Mouse (Mus musculus) limb, embryonic 12.5 days (tissue): ENCODE measurements around the gene Art4. TPM values are rescaled to one million over a fixed set of nuclear protein-coding genes. Genes with fewer than 3 reads are reported as not detected.
"Not testable (repeated sequence)": the region's sequence is repeated elsewhere in the genome, so short reads cannot be mapped to it uniquely, and the experiment has no call there.

Source experiments
- ATAC-seq: fragments of 200-750 bp; cut with Nextera tagmentation; 2 replicates; pipeline ENCODE4 v1.8.0; 2017; ENCODE audit warnings: low read depth, moderate TSS enrichment; ENCODE audit not compliant: insufficient number of reproducible peaks, insufficient read depth, low FRiP score, low TSS enrichment
- H3K27ac ChIP-seq: fragments of 300-500 bp; sonication (generic); 2 replicates; pipeline ENCODE4 v1.5.1; 2016; ENCODE audit warnings: mild to moderate bottlenecking, moderate library complexity
- H3K27me3 ChIP-seq: fragments of 300-500 bp; sonication (generic); 2 replicates; pipeline ENCODE4 v1.6.1; 2016; ENCODE audit warnings: mild to moderate bottlenecking, moderate library complexity
- H3K36me3 ChIP-seq: fragments of 300-500 bp; sonication (generic); 2 replicates; pipeline ENCODE4 v1.6.1; 2016; ENCODE audit warnings: mild to moderate bottlenecking, moderate library complexity
- H3K4me1 ChIP-seq: fragments of 300-500 bp; sonication (generic); replicated peaks from 2 replicates; pipeline ENCODE4 v1.6.1; 2016
- H3K4me2 ChIP-seq: fragments of 300-500 bp; sonication (generic); 2 replicates; pipeline ENCODE4 v1.6.1; 2016; ENCODE audit warnings: mild to moderate bottlenecking, moderate library complexity
- H3K4me3 ChIP-seq: fragments of 300-500 bp; sonication (generic); replicated peaks from 2 replicates; pipeline ENCODE4 v1.5.1; 2016; ENCODE audit warnings: mild to moderate bottlenecking
- H3K9ac ChIP-seq: fragments of 300-500 bp; sonication (generic); replicated peaks from 2 replicates; pipeline ENCODE4 v1.6.1; 2016; ENCODE audit warnings: mild to moderate bottlenecking, moderate library complexity
- H3K9me3 ChIP-seq: fragments of 300-500 bp; sonication (generic); 2 replicates; pipeline ENCODE4 v1.6.1; 2016; ENCODE audit warnings: mild to moderate bottlenecking, moderate library complexity
- WGBS: fragments of 180-500 bp; shearing (Covaris S2); methylation state at CpG from one replicate; pipeline ENCODE4 v1.1.7; 2016; 5-methylcytosine and 5-hydroxymethylcytosine counted together
- polyA plus RNA-seq: library from polyadenylated mRNA; unstranded; fragments of >200 nt; fragmentation: Nextera tagmentation; extraction: Ambion mirVana; gene quantifications from 2 replicates; pipeline ENCODE4 v1.2.1, GENCODE M21; 2016

Gene Art4
- polyA plus RNA-seq, 1 experiment from 2014 or later = 1.8 TPM

DNA sequence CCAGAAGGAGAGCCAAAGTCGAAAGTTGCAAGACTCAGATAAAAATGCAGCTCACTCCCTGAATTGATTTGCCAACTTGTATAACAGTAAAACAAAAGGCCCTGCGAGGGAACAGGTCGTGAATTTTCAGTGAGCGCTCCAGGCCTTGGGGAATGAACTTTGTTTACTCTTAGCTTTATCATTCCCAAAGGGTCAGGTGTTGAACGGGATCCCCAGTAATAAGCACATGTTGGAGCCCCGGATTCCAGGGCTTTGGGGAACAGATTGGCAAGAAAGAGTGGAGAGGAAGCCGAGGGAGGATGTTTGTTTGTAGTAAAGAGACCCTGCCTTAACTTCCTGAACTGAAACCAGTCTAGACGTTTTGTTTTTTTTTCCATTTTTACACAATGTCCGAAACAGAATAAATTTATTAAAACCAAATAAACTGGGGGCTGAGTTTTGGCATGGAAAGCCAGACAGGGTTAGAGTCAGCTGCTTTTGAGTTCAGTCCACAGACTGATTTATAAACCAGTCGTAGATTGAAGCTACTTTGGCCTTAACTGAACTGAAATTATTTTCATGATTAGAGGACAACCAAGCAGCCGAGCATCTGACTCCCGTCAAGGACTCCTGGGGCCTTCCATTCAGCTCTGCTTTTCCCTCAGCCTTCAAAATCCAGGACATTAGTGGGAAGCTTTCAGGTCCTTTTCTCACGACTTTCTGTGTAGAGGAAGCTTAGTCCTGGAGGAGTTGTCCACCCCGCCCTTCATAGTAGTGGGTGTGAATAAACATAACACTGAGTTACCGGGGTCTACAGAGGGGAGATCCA is 37.2 kb upstream of the Art4 start:
- Histone ChIP-seq H3K4me2 (no peak overlapping the region), H3K4me3 (no peak overlapping the region), H3K9ac (no peak overlapping the region), H3K36me3 (no peaks in the 10 kb centered on the region), H3K9me3 (no peaks in the 10 kb centered on the region), H3K4me1 (peaks cover 16% of the 10 kb centered on the region; the same call in 1 of the 2 replicates), H3K27me3 (no peaks in the 10 kb centered on the region), H3K27ac (peak overlapping the region; percentile 51; the same call in 1 of the 2 replicates)
- no peak for ATAC-seq
- WGBS = 58% methylated on average over 15 of the region's 15 CpGs

DNA sequence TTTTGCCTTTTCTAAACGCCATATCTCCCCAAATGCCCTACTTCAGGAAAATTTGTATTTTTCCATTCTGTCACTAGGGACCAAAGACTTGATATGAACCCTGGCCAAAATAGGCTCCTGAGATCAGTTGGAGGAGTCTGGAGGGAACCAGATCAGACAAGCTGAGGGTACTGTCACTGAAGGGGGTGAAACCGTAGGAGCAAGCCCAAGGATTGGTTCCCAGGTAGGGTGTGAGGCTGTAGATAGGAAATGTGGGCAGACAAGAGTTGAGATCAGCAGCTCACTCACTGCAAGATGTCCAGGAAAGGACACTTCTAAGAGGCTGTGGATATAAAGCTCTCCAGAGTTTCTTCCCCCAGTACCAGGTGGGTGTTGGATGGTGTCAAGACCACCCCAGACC is 34.5 kb upstream of the Art4 start:
- Histone ChIP-seq H3K27ac (no peak overlapping the region), H3K9me3 (no peaks in the 10 kb centered on the region), H3K9ac (no peak overlapping the region), H3K4me3 (no peak overlapping the region), H3K36me3 (no peaks in the 10 kb centered on the region), H3K4me2 (no peak overlapping the region), H3K27me3 (no peaks in the 10 kb centered on the region), H3K4me1 (peaks cover 16% of the 10 kb centered on the region; the same call in 1 of the 2 replicates)
- WGBS = 80% methylated on average over 2 of the region's 2 CpGs
- no peak for ATAC-seq

GRCm38 (mm10) chr6:136889554-136889953 is 32.0 kb upstream of the Art4 start:
- Histone ChIP-seq H3K36me3 (no peaks in the 10 kb centered on the region), H3K4me2 (no peak overlapping the region), H3K27ac (no peak overlapping the region), H3K9me3 (no peaks in the 10 kb centered on the region), H3K4me1 (0 out of 2 replicates have a peak, but pooled peaks cover 7% of the 10 kb centered on the region), H3K4me3 (no peak overlapping the region), H3K9ac (no peak overlapping the region), H3K27me3 (no peaks in the 10 kb centered on the region)
- no peak for ATAC-seq
- 93% methylated on average over 6 of the region's 6 CpGs for WGBS

DNA sequence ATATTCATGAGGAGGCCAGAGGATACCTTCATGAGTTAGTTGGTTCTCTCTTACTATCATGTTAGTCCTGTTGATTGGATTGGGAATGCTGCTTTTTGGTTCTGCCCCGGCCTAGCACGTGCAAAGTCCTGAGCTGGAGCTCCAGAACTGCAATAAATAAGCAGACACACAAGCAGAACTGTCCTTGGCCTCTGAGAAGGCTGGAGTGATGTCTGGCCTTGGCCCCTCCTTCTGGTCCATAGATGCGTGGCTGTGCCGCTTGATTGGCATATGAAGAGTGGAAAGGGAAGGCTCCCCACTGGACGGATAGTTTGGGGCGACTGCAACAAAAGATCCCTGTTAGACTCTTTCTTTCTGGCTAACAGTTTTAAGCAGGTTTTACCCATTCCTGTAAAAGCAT is 31.5 kb upstream of the Art4 start:
- Histone ChIP-seq H3K4me1 (0 out of 2 replicates have a peak, but pooled peaks cover 3% of the 10 kb centered on the region), H3K9me3 (no peaks in the 10 kb centered on the region), H3K4me2 (no peak overlapping the region), H3K27ac (no peak overlapping the region), H3K9ac (no peak overlapping the region), H3K36me3 (no peaks in the 10 kb centered on the region), H3K4me3 (no peak overlapping the region), H3K27me3 (no peaks in the 10 kb centered on the region)
- ATAC-seq = no peak
- WGBS = 86% methylated on average over 6 of the region's 6 CpGs

GRCm38 (mm10) chr6:136887854-136888253 is 30.3 kb upstream of the Art4 start:
- Histone ChIP-seq H3K9ac (no peak overlapping the region), H3K27me3 (no peaks in the 10 kb centered on the region), H3K27ac (no peak overlapping the region), H3K9me3 (no peaks in the 10 kb centered on the region), H3K4me2 (no peak overlapping the region), H3K36me3 (no peaks in the 10 kb centered on the region), H3K4me3 (no peak overlapping the region), H3K4me1 (no peaks in the 10 kb centered on the region)
- no peak for ATAC-seq
- 72% methylated on average over 9 of the region's 9 CpGs for WGBS

- 43% methylated on average over 1 of the region's 1 CpGs for WGBS
- H3K4me3 ChIP-seq, ATAC-seq, H3K9ac ChIP-seq, H3K4me2 ChIP-seq, H3K36me3 ChIP-seq, H3K9me3 ChIP-seq, H3K4me1 ChIP-seq, H3K27me3 ChIP-seq, H3K27ac ChIP-seq: not testable (repeated sequence)
Observed at GRCm38 (mm10) chr6:136884766-136885165, 27.2 kb upstream of the Art4 start.

- H3K27me3 ChIP-seq = no peaks in the 10 kb centered on the region
- H3K4me1 ChIP-seq = peaks cover 3% of the 10 kb centered on the region; the same call in 1 of the 2 replicates
- H3K36me3 ChIP-seq = no peaks in the 10 kb centered on the region
- no peak overlapping the region for H3K9ac ChIP-seq
- H3K27ac ChIP-seq = no peak overlapping the region
- H3K4me2 ChIP-seq = no peak overlapping the region
- no peaks in the 10 kb centered on the region for H3K9me3 ChIP-seq
- 94% methylated on average over 6 of the region's 6 CpGs for WGBS
- no peak for ATAC-seq
- no peak overlapping the region for H3K4me3 ChIP-seq
Observed at GRCm38 (mm10) chr6:136883961-136884360, 26.4 kb upstream of the Art4 start.

GRCm38 (mm10) chr6:136883431-136883915 is 25.9 kb upstream of the Art4 start:
- no peak overlapping the region for H3K9ac ChIP-seq
- no peak overlapping the region for H3K27ac ChIP-seq
- no peaks in the 10 kb centered on the region for H3K36me3 ChIP-seq
- no peaks in the 10 kb centered on the region for H3K9me3 ChIP-seq
- H3K4me1 ChIP-seq = peaks cover 3% of the 10 kb centered on the region; the same call in 1 of the 2 replicates
- no peak overlapping the region for H3K4me2 ChIP-seq
- no peaks in the 10 kb centered on the region for H3K27me3 ChIP-seq
- ATAC-seq = no peak; the same call in 1 of the 2 replicates
- H3K4me3 ChIP-seq = no peak overlapping the region
- WGBS = 87% methylated on average over 3 of the region's 3 CpGs

DNA sequence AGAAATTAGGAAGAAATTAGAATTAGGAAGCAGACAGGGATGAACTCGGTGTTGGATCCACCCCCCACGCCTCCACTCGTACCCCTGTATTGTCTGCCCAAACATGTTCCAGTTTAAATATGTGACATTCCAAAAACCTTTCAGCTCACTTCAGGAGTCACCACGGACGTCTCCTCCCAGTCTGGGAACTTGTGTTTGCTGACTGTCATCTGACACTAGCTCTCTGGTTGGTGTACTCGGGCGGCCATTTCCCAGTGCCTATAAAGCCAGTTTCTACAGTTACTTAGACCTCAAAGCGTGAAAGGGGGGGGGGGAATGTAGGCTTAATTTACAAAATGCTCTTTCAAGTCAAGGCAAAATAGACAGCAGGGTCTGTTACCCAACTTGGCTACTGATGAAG is 24.1 kb upstream of the Art4 start:
- H3K4me1 ChIP-seq = peaks cover 3% of the 10 kb centered on the region; the same call in 1 of the 2 replicates
- no peak overlapping the region for H3K4me2 ChIP-seq
- H3K27me3 ChIP-seq = no peaks in the 10 kb centered on the region
- ATAC-seq = no peak
- H3K4me3 ChIP-seq = no peak overlapping the region
- no peak overlapping the region for H3K9ac ChIP-seq
- no peaks in the 10 kb centered on the region for H3K9me3 ChIP-seq
- H3K27ac ChIP-seq = 0 out of 2 replicates have a peak overlapping the region, but pooled peaks have one; percentile 23
- WGBS = 54% methylated on average over 8 of the region's 8 CpGs
- no peaks in the 10 kb centered on the region for H3K36me3 ChIP-seq

DNA sequence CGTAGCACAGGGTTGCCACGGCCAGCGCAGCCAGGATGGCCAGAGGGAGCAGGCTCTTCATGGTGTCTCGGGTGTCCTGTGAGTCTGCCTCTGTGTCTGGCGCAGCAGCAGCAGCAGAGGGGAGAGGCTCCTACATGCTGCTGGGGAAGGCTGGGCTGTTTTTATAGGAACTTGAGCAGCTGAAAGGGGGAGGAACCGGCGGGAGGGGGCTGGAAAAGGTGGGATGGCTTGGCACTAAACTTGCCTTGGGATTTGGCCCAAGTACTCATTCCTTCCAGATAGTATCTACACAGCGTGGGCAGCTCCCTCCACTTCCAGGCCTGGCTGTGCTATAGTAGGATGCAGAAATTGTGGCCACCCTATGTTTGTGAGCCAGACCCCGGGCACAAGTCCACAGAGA is 18.1 kb upstream of the Art4 start, which contains the start of gene Mgp:
Gene Mgp (minus strand): TSS at position 154 of the 400 bp plus-strand sequence.
- H3K27me3 ChIP-seq = no peaks in the 10 kb centered on the region
- peaks cover 24% of the 10 kb centered on the region for H3K4me1 ChIP-seq
- H3K9me3 ChIP-seq = no peaks in the 10 kb centered on the region
- 24% methylated on average over 9 of the region's 9 CpGs for WGBS
- H3K4me3 ChIP-seq = peak within 1 kb of the TSS; percentile 30
- peak within 1 kb of the TSS; percentile 55 for H3K4me2 ChIP-seq
- no peaks in the 10 kb centered on the region for H3K36me3 ChIP-seq
- peak within 1 kb of the TSS; percentile 60 for H3K27ac ChIP-seq
- H3K9ac ChIP-seq = peak within 1 kb of the TSS; percentile 52
- ATAC-seq = peak; percentile 65; the same call in 1 of the 2 replicates

DNA sequence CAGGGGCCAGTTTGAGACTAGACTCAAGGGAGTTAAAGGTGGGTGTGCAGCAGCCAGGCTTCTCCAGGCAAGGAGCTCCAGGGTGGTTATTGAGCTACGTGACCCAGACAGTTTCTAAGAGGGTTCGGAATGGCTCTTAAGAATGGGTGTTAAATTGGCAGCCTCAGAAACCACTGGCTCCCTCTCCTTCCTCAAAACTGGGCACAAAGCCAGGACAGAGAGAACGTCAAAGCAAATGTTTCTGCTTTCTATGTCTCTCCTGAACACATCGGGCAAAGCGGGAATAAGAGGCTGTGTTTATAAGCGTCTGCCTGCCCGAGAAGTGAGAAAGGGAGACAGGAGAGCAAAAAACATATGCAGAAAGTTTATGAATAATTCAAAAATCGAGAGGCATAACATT is 17.1 kb upstream of the Art4 start:
- Histone ChIP-seq H3K4me1 (peaks cover 24% of the 10 kb centered on the region), H3K9me3 (no peaks in the 10 kb centered on the region), H3K27me3 (no peaks in the 10 kb centered on the region), H3K36me3 (no peaks in the 10 kb centered on the region), H3K4me2 (peak overlapping the region; percentile 55), H3K9ac (no peak overlapping the region), H3K27ac (peak overlapping the region; percentile 8), H3K4me3 (no peak overlapping the region; the same call in 1 of the 2 replicates)
- 46% methylated on average over 8 of the region's 8 CpGs for WGBS
- ATAC-seq = no peak
